Mouse (Mus musculus): ENCODE data around the gene Hsp90b1.
A peak's percentile ranks its signal among the peaks of the same experiment; 100 is the strongest.
"Not testable (repeated sequence)": the region's sequence is repeated elsewhere in the genome, so short reads cannot be mapped to it uniquely, and the experiment has no call there.

The Hsp90b1 gene

DNA sequence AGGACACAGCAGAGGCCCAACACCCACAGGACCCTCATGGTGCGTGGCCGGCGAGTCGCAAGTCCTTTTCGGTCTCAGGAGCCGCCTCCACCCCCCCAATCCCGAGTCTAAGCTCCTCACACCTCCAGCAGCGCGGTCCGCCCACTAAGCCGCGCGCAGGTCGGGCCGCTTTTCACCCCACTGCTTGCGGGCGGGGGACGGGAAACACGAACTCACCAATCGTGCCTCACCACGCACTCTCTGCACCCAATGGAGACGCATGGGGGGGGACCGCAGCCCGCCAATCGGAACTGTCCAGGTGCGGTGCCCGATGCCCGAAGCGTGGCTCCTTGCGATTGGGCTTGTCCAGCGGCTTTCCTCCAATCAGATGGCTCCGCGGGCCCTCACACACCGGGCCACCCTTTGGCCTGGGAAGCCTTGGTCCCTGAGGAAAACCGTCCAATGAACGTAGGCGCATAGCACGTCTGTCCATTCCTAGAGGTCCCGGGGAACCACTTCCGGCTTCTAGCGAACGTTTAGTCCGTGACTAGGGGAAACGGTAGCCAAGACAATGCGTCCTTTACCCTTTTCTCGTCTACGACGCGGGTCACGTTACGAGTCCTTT lies at the start of gene Hsp90b1, which contains the start of gene Ttc41:
Gene Hsp90b1 (minus strand): TSS at position 192 of the 604 bp plus-strand sequence.
Gene Ttc41 (plus strand): TSS at position 494 of the 604 bp plus-strand sequence.
- DNase-seq (ENCODE audit: low spot score) = peak; percentile 100

- no peak for DNase-seq (ENCODE audit: low spot score)
Measured at GRCm38 (mm10) chr10:86744306-86744705, 39.0 kb upstream of the Hsp90b1 start.

GRCm38 (mm10) chr10:86742918-86743317 lies 37.6 kb upstream of the Hsp90b1 start:
- DNase-seq (ENCODE audit: low spot score) = no peak

GRCm38 (mm10) chr10:86735036-86735435 lies 29.7 kb upstream of the Hsp90b1 start:
- DNase-seq (ENCODE audit: low spot score) = peak; percentile 33

DNA sequence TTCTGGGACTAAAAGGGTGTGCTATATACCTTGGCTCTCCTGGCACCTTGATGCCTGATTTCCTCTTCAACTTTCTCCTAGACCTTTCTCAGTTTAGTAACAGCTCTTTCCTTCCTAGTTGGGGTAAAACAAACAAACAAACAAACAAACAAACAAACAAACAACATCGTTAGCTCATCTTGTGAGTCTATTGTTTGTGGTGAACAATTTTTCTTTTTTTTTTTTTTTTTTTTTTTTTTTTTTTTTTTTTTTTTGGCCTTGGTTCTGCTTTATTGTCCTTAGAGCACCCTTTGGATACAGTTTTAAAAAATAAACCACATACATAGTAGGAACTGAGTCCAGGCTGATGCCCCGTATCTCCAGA lies 26.2 kb upstream of the Hsp90b1 start:
- no peak for DNase-seq (ENCODE audit: low spot score)

DNA sequence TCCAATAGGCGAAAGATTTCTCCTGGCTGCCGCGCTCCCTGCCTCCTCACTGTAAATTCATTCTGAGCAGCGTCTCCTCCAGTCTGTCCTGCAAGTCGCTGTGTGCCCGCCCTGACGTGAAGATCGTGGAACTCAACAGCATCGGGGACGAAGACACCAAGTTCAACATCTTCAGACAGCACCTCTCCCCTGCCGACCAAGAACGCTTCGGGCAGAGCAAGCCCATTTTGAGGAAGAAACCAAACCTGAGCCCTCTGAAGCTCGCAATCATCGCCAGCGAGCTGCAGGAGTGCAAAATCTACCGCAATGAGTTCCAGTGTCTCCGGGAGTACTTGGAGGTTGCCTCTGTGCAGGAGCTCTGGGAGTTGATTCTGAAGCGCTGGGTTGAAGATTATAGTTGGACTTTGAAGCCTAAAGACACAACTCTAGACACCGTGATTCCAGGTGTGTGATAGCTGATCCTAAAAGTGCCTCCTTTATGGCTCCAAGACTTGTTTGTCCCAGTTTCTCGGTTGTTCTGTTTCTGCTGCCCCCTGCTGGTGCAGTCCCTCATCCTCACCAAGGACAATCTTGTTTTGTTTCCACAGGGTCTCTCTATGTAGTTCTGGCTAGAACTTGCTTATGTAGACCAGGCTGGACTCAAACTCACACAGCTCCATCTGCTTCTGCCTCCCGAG lies 25.7 kb upstream of the Hsp90b1 start:
- DNase-seq (ENCODE audit: low spot score) = peak; percentile 58

DNA sequence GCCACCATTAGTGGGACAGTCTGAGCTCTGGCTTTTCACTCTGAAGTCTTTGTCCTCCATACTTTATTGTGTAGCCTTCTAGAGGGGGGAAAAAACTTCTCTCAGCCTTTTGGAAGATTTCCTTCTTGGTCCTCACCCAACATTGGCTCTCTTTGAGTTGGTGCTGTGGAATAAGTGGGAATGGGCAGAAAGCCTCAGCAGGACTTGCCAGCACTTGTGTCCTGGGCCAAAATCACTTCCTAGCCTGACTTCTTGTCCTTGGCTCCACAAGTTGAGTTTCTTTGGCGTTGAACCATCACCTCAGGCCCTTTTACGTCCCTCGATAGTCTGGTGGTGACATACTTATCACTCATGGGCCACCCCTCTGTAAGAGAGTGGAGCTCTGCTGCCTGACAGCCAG lies 22.9 kb upstream of the Hsp90b1 start:
- no peak for DNase-seq (ENCODE audit: low spot score)

DNA sequence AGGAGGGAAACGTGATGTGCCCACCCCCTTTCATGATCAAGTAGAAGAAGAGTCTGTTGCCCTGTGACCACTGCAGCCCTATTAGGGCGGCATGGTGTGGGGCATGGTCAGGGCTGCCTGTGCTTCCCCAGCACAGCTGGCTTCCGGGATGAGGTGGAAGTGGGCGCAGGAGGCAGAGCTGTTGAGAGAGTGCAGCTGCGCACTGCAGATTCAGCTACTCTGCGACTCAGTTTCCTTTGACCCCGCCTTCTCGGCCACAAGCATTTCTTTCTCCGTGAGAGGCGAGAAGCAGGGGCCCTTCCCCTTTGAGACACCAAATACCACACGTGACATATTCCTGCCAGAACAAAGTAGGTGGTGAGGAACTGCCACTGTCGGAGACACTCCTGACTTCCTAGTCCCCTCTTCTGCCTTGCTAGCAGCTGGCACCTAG lies 22.3 kb upstream of the Hsp90b1 start:
- DNase-seq (ENCODE audit: low spot score) = no peak

- DNase-seq (ENCODE audit: low spot score) = no peak
Measured at GRCm38 (mm10) chr10:86712156-86712555, 6.8 kb upstream of the Hsp90b1 start.

- no peak for DNase-seq (ENCODE audit: low spot score)
Measured at GRCm38 (mm10) chr10:86707134-86707533, 1.8 kb upstream of the Hsp90b1 start.

- DNase-seq (ENCODE audit: low spot score) = peak; percentile 95
Measured at GRCm38 (mm10) chr10:86705922-86706752, 828 bp upstream of the Hsp90b1 start.

GRCm38 (mm10) chr10:86704589-86705191 lies 619 bp downstream of the Hsp90b1 start:
- peak; percentile 66 for DNase-seq (ENCODE audit: low spot score)

DNA sequence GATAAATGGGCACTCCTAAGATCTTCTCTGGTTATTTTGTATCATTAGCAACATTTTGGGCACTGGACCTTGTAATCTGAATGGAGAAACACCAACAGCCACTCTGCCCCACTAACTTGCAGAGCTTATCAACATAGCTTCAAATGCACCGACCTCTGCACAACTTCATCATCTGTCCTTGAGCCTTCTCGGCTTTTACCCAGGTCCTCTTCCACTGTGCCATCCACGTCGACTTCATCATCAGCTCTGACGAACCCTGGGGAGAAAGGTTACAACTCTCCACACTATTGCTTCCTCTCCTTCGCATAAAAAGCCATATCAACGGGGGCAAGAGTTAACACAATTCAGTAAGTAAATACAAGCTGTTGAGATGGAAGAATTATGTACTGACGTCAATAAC lies 1.2 kb downstream of the Hsp90b1 start:
- no peak for DNase-seq (ENCODE audit: low spot score)

- DNase-seq (ENCODE audit: low spot score) = no peak
Measured at GRCm38 (mm10) chr10:86703375-86703774, 1.9 kb downstream of the Hsp90b1 start.

DNA sequence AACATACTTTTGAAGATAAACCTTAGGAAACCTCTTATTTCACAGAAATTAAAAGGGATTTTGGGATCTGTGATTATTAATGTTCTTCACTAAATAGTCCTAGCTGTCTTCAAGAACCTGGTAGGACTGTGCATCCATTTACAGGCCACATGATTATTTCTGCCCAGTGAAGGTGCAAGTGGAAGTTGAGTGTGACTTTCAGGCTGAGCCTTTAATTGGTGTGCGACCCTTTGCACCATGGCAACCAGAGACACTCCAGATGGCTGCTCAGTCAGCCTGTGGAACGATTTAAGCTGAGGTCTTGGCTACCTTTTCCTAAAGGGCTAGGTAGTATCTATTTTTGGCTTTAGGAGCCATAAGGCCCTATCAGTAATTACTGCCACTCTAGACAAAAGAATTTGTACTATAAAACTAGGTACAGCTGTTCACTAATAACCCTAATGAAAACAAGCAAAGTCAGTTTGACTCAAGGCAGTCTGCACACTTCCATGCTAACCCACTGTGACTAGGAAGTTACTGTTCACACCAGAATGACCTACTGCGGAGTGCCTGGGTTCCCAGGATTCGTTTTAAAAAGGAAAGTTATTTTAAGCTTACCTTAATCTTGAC lies 2.9 kb downstream of the Hsp90b1 start:
- DNase-seq (ENCODE audit: low spot score) = peak; percentile 62

- no peak for DNase-seq (ENCODE audit: low spot score)
Measured at GRCm38 (mm10) chr10:86700973-86701372, 4.3 kb downstream of the Hsp90b1 start.

- no peak for DNase-seq (ENCODE audit: low spot score)
Measured at GRCm38 (mm10) chr10:86700251-86700650, 5.1 kb downstream of the Hsp90b1 start.

GRCm38 (mm10) chr10:86686017-86686360 lies 19.3 kb downstream of the Hsp90b1 start:
- DNase-seq (ENCODE audit: low spot score) = not testable (repeated sequence)

DNA sequence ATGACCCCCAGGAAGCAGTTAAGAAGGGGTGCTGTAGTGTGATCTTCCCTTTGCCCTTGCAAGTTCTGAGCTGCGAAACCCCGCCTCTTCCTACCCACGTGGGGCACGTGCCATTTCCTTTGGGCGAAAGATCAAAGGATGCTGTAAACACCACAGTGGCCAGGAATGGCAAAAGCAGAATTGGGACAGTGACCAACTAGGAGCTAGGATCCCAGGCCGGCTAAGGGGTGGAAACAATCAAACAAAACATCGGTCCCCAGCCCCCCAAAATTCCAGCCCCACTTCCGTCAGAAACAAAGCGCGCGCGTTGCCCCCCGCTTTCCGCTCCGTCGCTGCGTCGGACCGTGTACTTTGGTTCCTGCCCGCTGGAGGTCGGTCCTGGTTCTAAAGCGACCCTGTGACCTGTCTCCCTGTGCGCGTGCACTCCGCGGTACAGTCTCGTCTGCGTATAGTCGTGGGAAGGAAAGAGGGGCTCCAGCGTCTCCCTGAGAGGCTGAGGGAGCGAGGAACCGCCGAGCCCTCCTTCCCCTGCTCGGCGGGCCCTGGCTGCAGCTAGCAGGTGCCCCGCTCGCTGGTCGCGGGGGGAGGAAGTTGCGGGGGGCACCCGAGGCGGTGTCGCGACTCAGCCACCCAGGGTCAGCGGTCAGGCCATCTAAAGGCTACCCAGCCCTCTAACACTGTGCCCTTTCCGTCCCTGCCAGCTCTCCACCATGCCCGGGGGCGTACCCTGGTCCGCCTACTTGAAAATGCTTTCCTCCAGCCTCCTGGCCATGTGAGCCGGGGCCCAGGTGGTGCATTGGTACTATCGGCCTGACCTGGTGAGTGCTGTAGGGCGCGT lies 19.9 kb downstream of the Hsp90b1 start:
- DNase-seq (ENCODE audit: low spot score) = peak; percentile 88

DNA sequence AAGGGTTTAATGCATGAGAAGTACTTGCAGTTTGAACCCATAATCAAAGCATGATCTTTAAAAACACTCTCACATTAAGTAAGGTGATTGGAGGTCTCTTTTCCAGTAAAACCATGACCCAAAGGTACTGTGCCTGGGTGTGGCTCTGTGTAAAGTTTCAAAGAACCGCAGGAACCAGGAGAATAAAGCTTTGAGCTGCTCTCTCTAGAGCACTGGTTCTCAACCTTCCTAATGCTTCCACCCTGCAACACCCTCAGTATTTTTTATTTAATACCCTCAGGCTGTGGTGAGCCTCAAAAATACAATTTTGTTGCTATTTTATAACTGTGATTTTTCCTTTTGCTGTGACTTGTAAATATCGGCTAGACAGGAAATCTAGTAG lies 20.5 kb downstream of the Hsp90b1 start:
- DNase-seq (ENCODE audit: low spot score) = not testable (repeated sequence)

- not testable (repeated sequence) for DNase-seq (ENCODE audit: low spot score)
Measured at GRCm38 (mm10) chr10:86670550-86670949, 34.8 kb downstream of the Hsp90b1 start.

All from MN1 (cell line).